Mouse (Mus musculus) lung, embryonic 16.5 days (tissue): Measurements from ENCODE around the gene Cfap65. TPM values are rescaled to one million over a fixed set of nuclear protein-coding genes. Genes with fewer than 3 reads are reported as not detected.

ENCODE experiments used
- ATAC-seq: fragments of 200-750 bp; cut with Nextera tagmentation; 2 replicates; pipeline ENCODE4 v1.8.0; 2017; ENCODE audit warnings: low read depth, mild to moderate bottlenecking, moderate library complexity
- H3K27ac ChIP-seq: fragments of 300-500 bp; sonication (generic); 2 replicates; pipeline ENCODE4 v1.5.1; 2014; ENCODE audit warnings: mild to moderate bottlenecking, control low read depth, low read length
- H3K27me3 ChIP-seq: fragments of 300-500 bp; sonication (generic); 2 replicates; pipeline ENCODE4 v1.6.1; 2014; ENCODE audit warnings: low read depth, low read length, mixed read lengths; ENCODE audit not compliant: control insufficient read depth, insufficient read depth
- H3K36me3 ChIP-seq: fragments of 300-500 bp; sonication (generic); 2 replicates; pipeline ENCODE4 v1.6.1; 2014; ENCODE audit warnings: low read length; ENCODE audit not compliant: control insufficient read depth, insufficient read depth
- H3K4me1 ChIP-seq: fragments of 300-500 bp; sonication (generic); replicated peaks from 2 replicates; pipeline ENCODE4 v1.6.1; 2014; ENCODE audit warnings: low read length, mixed read lengths; ENCODE audit not compliant: control insufficient read depth, insufficient read depth
- H3K4me2 ChIP-seq: fragments of 300-500 bp; sonication (generic); 2 replicates; pipeline ENCODE4 v1.6.1; 2014; ENCODE audit warnings: low read depth, low read length, control low read depth
- H3K4me3 ChIP-seq: fragments of 300-500 bp; sonication (generic); 2 replicates; pipeline ENCODE4 v1.5.1; 2014; ENCODE audit warnings: mild to moderate bottlenecking, low read length, control low read depth
- H3K9ac ChIP-seq: fragments of 300-500 bp; sonication (generic); 2 replicates; pipeline ENCODE4 v1.6.1; 2014; ENCODE audit warnings: low read length, control low read depth
- H3K9me3 ChIP-seq: fragments of 300-500 bp; sonication (generic); 2 replicates; pipeline ENCODE4 v1.6.1; 2016; ENCODE audit warnings: low read length; ENCODE audit not compliant: control insufficient read depth
- WGBS: fragments of 180-500 bp; shearing (Covaris S2); extraction: QIAGEN DNeasy Blood & Tissue Kit; methylation state at CpG from one replicate; pipeline ENCODE4 v1.1.7; 2014; 5-methylcytosine and 5-hydroxymethylcytosine counted together
- polyA plus RNA-seq: library from polyadenylated mRNA; unstranded; fragments of >200 nt; fragmentation: Nextera tagmentation; extraction: Ambion mirVana; gene quantifications from 2 replicates; pipeline ENCODE4 v1.2.1, GENCODE M21; 2015

The Cfap65 gene
- polyA plus RNA-seq, 1 experiment from 2014 or later: 2.9 TPM

DNA sequence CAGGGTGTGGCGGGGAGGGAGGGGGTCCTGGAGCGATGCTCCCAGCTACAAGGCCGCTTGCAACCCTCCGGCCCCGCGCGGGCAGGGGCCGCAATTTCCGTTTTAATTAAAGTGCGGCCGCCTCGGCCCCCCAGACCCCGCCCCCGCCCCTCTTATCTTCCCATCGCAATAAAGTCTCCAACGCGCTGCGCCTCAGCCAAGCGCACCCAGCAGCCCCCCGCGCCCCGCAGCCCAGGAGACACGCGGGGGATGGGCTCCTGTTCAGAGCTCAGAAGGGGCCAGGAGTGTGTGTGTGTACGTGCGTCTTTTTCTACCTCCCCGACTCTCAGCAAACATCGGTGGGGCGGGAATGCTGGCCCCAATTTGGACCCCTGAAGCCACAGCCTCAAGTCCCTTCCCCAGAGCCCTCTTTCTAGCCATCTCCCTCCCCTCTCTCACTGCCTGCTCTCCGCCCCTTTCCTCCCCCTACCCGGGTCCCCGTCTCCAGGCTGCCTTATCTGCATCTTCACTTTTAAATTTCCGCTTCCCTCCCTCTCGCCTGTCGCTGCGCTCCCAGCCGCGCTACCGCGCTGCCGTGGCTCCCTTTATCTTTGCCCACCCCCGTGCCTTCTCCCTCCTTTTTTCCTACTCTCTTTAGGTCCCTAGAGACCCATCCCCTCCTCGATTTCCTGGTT lies 49.9 kb downstream of the Cfap65 start, which contains the start of gene Fev:
TSS of gene Fev (minus strand) at position 51 of the 674 bp plus-strand sequence.
- Histone ChIP-seq H3K9ac (no peak within 1 kb of the TSS), H3K27me3 (peaks cover 84% of the 10 kb centered on the region), H3K27ac (no peak within 1 kb of the TSS), H3K4me2 (peak within 1 kb of the TSS; percentile 32), H3K9me3 (no peaks in the 10 kb centered on the region), H3K36me3 (no peaks in the 10 kb centered on the region), H3K4me3 (peak within 1 kb of the TSS; percentile 15), H3K4me1 (peaks cover 16% of the 10 kb centered on the region)
- no peak for ATAC-seq
- under 1% methylated on average over 41 of the region's 43 CpGs for WGBS

DNA sequence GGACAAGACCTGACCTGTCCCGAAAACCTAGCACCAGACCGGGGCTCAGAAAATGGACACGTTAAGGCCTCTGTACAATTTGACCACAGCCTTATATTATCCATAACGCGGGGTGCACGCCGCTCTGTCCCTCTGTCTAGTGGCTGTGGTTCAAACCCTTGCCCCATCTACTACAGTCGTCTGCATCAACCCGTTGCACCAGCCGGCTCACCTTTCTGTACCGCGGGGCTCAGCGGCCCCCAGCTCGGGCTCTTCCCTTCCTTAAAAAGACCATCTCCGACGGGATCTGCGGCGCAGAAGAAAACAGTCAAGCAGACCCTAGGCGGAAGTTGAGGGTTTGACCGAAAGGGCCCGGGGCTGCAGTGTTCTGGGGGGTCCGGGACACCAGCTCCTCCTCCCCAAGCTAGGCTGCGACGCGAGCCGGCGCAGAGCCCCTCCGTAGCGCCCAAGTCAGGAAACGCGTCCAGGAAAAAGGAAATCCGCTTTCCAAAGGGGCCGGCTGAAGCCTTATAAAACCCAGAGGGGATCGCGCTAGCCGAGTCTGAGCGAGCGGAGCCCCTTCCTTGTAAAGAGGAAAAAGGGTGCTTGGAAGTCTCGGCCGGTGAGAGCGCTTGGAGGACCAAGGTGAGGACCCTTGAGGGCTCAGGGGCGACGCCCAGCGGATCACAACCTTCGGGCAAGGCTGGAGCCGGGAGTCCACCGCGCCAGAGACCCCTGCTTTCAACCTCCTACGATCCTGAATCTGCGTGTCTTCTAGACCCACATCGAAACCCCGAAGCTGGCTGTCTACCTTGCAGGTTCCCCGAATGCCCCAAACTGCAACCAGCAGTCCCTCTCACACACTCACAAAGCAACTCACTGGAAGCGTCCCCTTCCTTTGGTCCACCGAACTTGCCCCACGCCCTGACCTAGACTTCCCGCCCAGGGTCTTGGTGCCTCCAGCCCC lies 50.9 kb downstream of the Cfap65 start:
- 1% methylated on average over 57 of the region's 57 CpGs for WGBS
- ATAC-seq: no peak
- Histone ChIP-seq H3K36me3 (no peaks in the 10 kb centered on the region), H3K9me3 (no peaks in the 10 kb centered on the region), H3K4me3 (peak overlapping the region; percentile 15), H3K27me3 (peaks cover 74% of the 10 kb centered on the region), H3K4me2 (peak overlapping the region; percentile 32), H3K4me1 (peaks cover 16% of the 10 kb centered on the region), H3K27ac (no peak overlapping the region), H3K9ac (no peak overlapping the region)

DNA sequence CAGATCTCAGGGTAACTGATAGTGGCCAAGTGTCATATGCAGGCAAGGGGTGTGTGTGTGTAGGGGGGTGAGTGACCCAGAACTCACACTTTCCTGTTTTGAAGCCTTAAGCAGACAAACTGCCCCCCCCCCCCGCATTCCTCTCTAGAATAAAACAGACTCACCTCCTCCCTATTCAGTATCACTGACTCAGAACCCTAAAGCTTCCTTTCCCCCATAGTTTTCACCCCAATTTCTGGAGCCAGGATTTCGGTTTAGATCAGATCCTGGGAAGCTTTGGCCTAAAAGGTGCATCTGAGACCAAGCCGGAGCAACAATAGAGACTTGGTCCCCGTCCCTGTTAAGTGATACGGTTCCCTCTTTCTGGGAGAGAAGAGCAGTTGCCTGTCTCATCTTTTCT lies 52.0 kb downstream of the Cfap65 start:
- H3K36me3 ChIP-seq: no peaks in the 10 kb centered on the region
- H3K9ac ChIP-seq: no peak overlapping the region
- no peak overlapping the region for H3K27ac ChIP-seq
- no peaks in the 10 kb centered on the region for H3K9me3 ChIP-seq
- peaks cover 77% of the 10 kb centered on the region for H3K27me3 ChIP-seq
- no peak overlapping the region for H3K4me3 ChIP-seq
- WGBS: 7% methylated on average over 5 of the region's 5 CpGs
- no peak for ATAC-seq
- H3K4me2 ChIP-seq: no peak overlapping the region
- peaks cover 16% of the 10 kb centered on the region for H3K4me1 ChIP-seq

DNA sequence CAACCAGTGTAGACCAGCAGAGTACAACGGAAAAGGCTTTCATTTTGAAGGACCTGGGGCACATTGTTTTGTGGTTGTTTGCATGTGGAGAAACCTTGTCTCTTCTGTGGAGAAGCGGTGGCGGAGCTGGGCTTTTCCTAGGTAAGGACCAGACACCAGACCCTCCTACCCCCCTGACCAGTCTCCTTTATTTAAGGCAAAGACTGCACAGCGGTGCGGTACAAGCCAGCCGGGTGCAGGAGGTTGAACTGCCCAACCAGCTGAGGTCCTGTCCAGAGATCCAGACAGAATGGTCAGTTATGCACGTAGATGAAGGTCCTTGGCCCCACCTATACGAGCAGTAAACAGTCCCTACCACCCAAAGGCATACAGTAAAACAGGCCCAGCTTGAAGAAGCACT lies 52.6 kb downstream of the Cfap65 start:
- no peaks in the 10 kb centered on the region for H3K9me3 ChIP-seq
- H3K4me2 ChIP-seq: no peak overlapping the region
- peaks cover 16% of the 10 kb centered on the region for H3K4me1 ChIP-seq
- peak overlapping the region; percentile 33; the same call in 1 of the 2 replicates for H3K4me3 ChIP-seq
- no peaks in the 10 kb centered on the region for H3K36me3 ChIP-seq
- ATAC-seq: no peak
- H3K27me3 ChIP-seq: peaks cover 75% of the 10 kb centered on the region
- no peak overlapping the region for H3K9ac ChIP-seq
- H3K27ac ChIP-seq: no peak overlapping the region
- 6% methylated on average over 8 of the region's 8 CpGs for WGBS

DNA sequence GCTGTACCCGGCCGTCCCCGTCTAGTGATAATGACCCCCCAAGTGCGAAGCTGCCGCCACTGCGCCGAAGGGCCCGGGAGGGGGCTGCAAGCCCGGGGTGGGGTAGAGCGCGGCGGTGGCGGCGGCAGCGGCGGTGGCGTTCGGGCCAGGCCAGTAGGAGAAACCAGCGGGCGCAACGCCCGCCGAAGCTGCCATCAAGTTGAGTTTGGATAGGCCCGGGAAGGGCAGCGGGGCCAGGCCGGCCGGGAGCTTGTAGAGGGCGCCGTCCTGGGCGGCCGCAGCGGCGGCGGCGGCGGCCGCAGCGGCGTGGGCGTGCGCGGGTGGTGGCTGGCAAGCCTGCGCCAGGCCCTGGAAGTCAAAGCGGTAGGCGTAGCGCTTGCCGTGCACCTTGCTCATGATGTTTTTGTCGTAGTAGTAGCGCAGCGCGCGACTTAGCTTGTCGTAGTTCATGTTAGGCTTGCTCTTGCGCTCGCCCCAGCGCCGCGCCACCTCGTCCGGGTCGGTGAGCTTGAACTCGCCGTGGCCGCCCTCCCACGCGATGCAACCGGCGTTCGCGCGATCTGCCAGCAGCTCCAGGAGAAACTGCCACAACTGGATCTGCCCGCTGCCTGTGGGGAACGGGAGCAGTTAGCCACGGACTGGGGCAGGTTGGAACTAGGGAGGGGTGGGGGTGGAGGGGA lies 53.2 kb downstream of the Cfap65 start:
- H3K9me3 ChIP-seq: no peaks in the 10 kb centered on the region
- ATAC-seq: no peak; the same call in 1 of the 2 replicates
- H3K4me1 ChIP-seq: peaks cover 16% of the 10 kb centered on the region
- H3K27ac ChIP-seq: no peak overlapping the region
- under 1% methylated on average over 51 of the region's 74 CpGs for WGBS
- peak overlapping the region; percentile 33 for H3K4me3 ChIP-seq
- no peak overlapping the region for H3K9ac ChIP-seq
- H3K27me3 ChIP-seq: peaks cover 72% of the 10 kb centered on the region
- H3K36me3 ChIP-seq: no peaks in the 10 kb centered on the region
- H3K4me2 ChIP-seq: peak overlapping the region; percentile 47

DNA sequence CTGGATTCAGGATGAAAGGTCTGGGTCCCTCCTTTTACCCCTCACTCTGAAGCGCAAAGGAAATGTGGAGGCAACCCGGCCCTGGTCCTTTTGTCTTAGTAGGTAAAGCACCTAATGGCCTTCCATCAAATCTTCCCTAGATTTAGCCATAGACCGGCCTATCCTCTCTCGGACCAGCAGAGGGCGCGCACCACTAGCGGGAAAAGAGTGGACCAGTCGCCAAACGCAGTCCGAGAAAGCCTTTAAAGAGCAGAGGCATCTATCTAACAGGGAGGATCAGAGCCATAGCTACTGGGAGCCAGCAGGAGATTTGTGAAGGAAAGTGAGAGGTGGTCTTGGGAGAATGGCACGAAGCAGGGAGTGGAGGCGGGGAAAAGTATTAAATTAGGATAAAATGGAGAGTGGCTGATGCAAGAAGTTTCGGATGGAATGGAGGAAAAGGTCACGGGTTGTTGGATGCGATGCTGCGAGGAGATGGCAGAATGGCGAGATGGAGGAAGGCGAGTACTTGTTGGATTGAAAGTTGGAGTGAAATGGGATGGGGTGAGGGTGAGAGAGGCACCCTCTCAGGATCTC lies 54.5 kb downstream of the Cfap65 start:
- Histone ChIP-seq H3K36me3 (no peaks in the 10 kb centered on the region), H3K4me1 (peaks cover 15% of the 10 kb centered on the region), H3K4me2 (no peak overlapping the region), H3K4me3 (no peak overlapping the region), H3K9me3 (no peaks in the 10 kb centered on the region), H3K27ac (no peak overlapping the region), H3K9ac (no peak overlapping the region), H3K27me3 (peaks cover 60% of the 10 kb centered on the region)
- 2% methylated on average over 18 of the region's 18 CpGs for WGBS
- no peak for ATAC-seq

DNA sequence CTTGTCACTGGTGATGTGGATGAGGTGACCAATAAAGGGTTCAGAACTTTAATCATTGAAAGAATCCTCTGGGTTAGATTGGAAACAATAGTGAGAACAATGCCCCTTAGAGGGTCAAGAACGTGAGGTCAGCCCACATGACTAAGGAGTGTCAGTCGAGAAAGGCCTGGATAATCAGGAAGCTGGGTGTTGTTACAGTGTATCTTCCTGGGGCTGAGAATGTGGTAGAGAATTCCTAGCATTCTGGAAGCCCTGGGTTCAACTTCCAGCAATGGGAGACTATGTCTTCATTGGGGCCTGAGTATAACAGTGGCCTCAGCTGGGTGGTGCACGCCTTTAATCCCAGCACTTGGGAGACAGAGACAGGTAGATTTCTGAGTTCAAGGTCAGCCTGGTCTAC lies 58.2 kb downstream of the Cfap65 start:
- WGBS: 44% methylated on average over 3 of the region's 3 CpGs
- no peak for ATAC-seq
- peaks cover 24% of the 10 kb centered on the region for H3K27me3 ChIP-seq

DNA sequence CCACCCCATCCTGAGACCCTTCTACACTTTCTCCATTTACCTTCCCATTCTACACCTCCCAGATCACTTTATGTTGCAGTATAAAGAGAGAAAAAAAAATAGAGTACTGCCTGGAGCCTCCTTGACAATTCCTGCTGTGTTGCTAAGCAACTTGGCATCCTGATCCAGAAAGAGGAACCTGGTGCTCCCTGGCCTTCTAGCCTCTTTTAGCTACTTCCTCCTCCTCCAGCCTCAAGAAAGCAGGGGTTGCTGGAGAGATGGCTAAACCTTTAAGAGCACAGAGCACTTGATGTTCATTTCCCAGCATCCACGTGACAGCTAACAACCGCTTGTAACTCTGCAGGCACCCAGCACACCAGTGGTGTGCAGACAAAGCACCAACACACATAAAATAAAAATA lies 63.2 kb downstream of the Cfap65 start:
- H3K9me3 ChIP-seq: no peaks in the 10 kb centered on the region
- H3K4me1 ChIP-seq: no peaks in the 10 kb centered on the region
- no peak overlapping the region for H3K27ac ChIP-seq
- no peak overlapping the region for H3K4me2 ChIP-seq
- H3K4me3 ChIP-seq: no peak overlapping the region
- H3K9ac ChIP-seq: no peak overlapping the region
- H3K36me3 ChIP-seq: no peaks in the 10 kb centered on the region
- ATAC-seq: no peak
- H3K27me3 ChIP-seq: no peaks in the 10 kb centered on the region
- WGBS: 56% methylated on average over 2 of the region's 2 CpGs

More for the DNA sequence above, 58.2 kb downstream of the Cfap65 start:
- Histone ChIP-seq H3K4me2 (no peak overlapping the region), H3K9ac (no peak overlapping the region), H3K27ac (no peak overlapping the region), H3K9me3 (no peaks in the 10 kb centered on the region), H3K36me3 (no peaks in the 10 kb centered on the region), H3K4me1 (no peaks in the 10 kb centered on the region), H3K4me3 (no peak overlapping the region)
